In genomic region chr4:33029104-33029503, GRCm38 (mm10) we compare ENCODE assay signal across 15 mouse cellular contexts. TPM values are rescaled to one million over a fixed set of nuclear protein-coding genes. Genes with fewer than 3 reads are reported as not detected.
"Had no signal": no experiment of that assay in that cellular context is flagged by ENCODE, and none has a peak within 500 bp of the region (broad histone marks: within the 10 kb centered on the region; RNA-seq: fewer than 3 reads in every experiment).

No protein-coding gene starts in this region.

- H3K4me3 ChIP-seq: limb, embryonic 15.5 days; liver, embryonic 12.5 days; lung, embryonic 15.5 days; midbrain, embryonic 13.5 days had no signal

- H3K27me3 ChIP-seq: limb, embryonic 15.5 days; lung, embryonic 15.5 days; midbrain, embryonic 13.5 days had no signal

- H3K9ac ChIP-seq: limb, embryonic 15.5 days; liver, embryonic 12.5 days; lung, embryonic 15.5 days; midbrain, embryonic 13.5 days had no signal

- ATAC-seq: liver, embryonic 12.5 days; midbrain, embryonic 13.5 days had no signal

- H3K4me2 ChIP-seq: limb, embryonic 15.5 days; liver, embryonic 12.5 days; lung, embryonic 15.5 days had no signal

- H3K9me3 ChIP-seq: limb, embryonic 15.5 days; liver, embryonic 12.5 days; lung, embryonic 15.5 days; midbrain, embryonic 13.5 days had no signal

- DNase-seq: kidney, adult 11 months; kidney, adult 9 months; kidney, postnatal 36 days; layer of hippocampus, adult 9-11 months; layer of hippocampus, postnatal 36 days; lung, postnatal 14 days; thymus, adult 2 months; thymus, postnatal 36 days had no signal

- H3K27ac ChIP-seq: kidney, postnatal 0 days; limb, embryonic 15.5 days; liver, embryonic 12.5 days; lung, embryonic 15.5 days; midbrain, embryonic 13.5 days; stomach, postnatal 0 days had no signal

RNA-seq across cellular contexts. Expression of gene Gabrr2, which starts 33.7 kb away (rescaled TPM):
- polyA plus RNA-seq: kidney, postnatal 0 days; liver, embryonic 12.5 days; liver, embryonic 16.5 days had no signal
